8 mouse cellular contexts compared by ENCODE assay signal in the genomic region with DNA sequence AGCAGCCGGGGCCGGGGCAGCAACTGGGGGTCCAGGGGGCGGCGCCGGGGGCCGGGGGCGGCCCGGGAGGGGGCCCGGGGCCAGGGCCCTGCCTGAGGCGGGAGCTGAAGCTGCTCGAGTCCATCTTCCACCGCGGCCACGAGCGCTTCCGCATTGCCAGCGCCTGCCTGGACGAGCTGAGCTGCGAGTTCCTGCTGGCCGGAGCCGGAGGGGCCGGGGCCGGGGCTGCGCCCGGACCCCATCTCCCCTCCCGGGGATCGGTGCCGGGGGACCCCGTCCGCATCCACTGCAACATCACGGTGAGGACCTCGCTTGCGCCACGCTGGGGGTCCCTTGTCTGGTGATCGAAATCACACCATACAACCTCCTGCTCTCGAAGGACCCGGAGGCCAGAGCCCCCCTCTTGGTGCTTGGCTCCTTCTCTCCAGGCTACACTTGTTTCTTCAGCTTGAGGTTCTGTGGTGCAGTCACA. TPM values are rescaled to one million over a fixed set of nuclear protein-coding genes. Genes with fewer than 3 reads are reported as not detected.
A peak's percentile ranks its signal among the peaks of the same experiment; 100 is the strongest.
DNase-seq lines count a peak whose midpoint lies in the region; ATAC-seq and TF ChIP-seq lines count a peak whose summit lies in the region.

No protein-coding gene starts in this region.

- peak; percentile 28 for DNase-seq in retina, embryonic 14.5 days (ENCODE audit: low spot score)
- DNase-seq in retina, postnatal 1 day, result no peak
- peak; percentile 41 to 55 for DNase-seq in adrenal gland, postnatal 36 days
- peak; percentile 44 for DNase-seq in forebrain, embryonic 10.5 days (ENCODE audit: extremely low spot score, low spot score)
- DNase-seq in hindbrain, embryonic 11.5 days (ENCODE audit: low spot score), result peak; percentile 49
- no peak for DNase-seq in limb, embryonic 14.5 days (ENCODE audit: low spot score)

- whole genome bisulfite sequencing in forebrain, embryonic 10.5 days, result 0% methylated on average over 35 of the region's 37 CpGs
- 2% methylated on average over 35 of the region's 37 CpGs for WGBS in hindbrain, embryonic 11.5 days
- 2% methylated on average over 18 of the region's 37 CpGs for WGBS in limb, embryonic 14.5 days
- under 1% methylated on average over 35 of the region's 37 CpGs for WGBS in midbrain, embryonic 16.5 days

- ATAC-seq in hindbrain, embryonic 11.5 days (ENCODE audit: low FRiP score), result peak; percentile 14
- peak; percentile 34 for ATAC-seq in limb, embryonic 14.5 days (ENCODE audit: low FRiP score, low read depth)
- no peak; the same call in none of the 2 replicates for ATAC-seq in midbrain, embryonic 16.5 days
- ATAC-seq in megakaryocyte progenitor cell, adult 5-6 weeks (replicated peaks; ENCODE audit: poor library complexity), result no peak

- no peaks in the 10 kb centered on the region for H3K9me3 ChIP-seq in forebrain, embryonic 10.5 days
- H3K9me3 ChIP-seq in hindbrain, embryonic 11.5 days (ENCODE audit: control insufficient read depth, low read length), result no peaks in the 10 kb centered on the region
- H3K9me3 ChIP-seq in limb, embryonic 14.5 days (ENCODE audit: control insufficient read depth, low read length), result no peaks in the 10 kb centered on the region
- H3K9me3 ChIP-seq in midbrain, embryonic 16.5 days (replicated peaks; ENCODE audit: control insufficient read depth, low read length, poor library complexity, severe bottlenecking), result no peaks in the 10 kb centered on the region

- peaks cover 49% of the 10 kb centered on the region for H3K4me1 ChIP-seq in forebrain, embryonic 10.5 days
- H3K4me1 ChIP-seq in hindbrain, embryonic 11.5 days (replicated peaks; ENCODE audit: control insufficient read depth, insufficient read depth, low read length), result peaks cover 14% of the 10 kb centered on the region
- H3K4me1 ChIP-seq in limb, embryonic 14.5 days (ENCODE audit: control insufficient read depth, insufficient read depth, low read length), result peaks cover 19% of the 10 kb centered on the region
- peaks cover 34% of the 10 kb centered on the region for H3K4me1 ChIP-seq in midbrain, embryonic 16.5 days (ENCODE audit: control insufficient read depth, insufficient read depth, low read length)

- no peaks in the 10 kb centered on the region for H3K27me3 ChIP-seq in forebrain, embryonic 10.5 days (ENCODE audit: poor library complexity, severe bottlenecking)
- H3K27me3 ChIP-seq in hindbrain, embryonic 11.5 days (ENCODE audit: control insufficient read depth, insufficient read depth, low read length), result no peaks in the 10 kb centered on the region
- no peaks in the 10 kb centered on the region for H3K27me3 ChIP-seq in limb, embryonic 14.5 days (ENCODE audit: control insufficient read depth, insufficient read depth, low read length)
- H3K27me3 ChIP-seq in midbrain, embryonic 16.5 days (ENCODE audit: control insufficient read depth, insufficient read depth, low read depth, low read length), result no peaks in the 10 kb centered on the region

- TF ChIP-seq POLR2A in limb, embryonic 14.5 days (IDR thresholded peaks at IDR 0.05; ENCODE audit: borderline replicate concordance, extremely low read depth, insufficient read depth, insufficient read length), result no peak

- H3K27ac ChIP-seq in forebrain, embryonic 10.5 days, result peak overlapping the region; percentile 99
- peak overlapping the region; percentile 97 for H3K27ac ChIP-seq in hindbrain, embryonic 11.5 days (ENCODE audit: low read depth, low read length)
- peak overlapping the region; percentile 97 for H3K27ac ChIP-seq in limb, embryonic 14.5 days (replicated peaks; ENCODE audit: low read depth, low read length)
- peak overlapping the region; percentile 94 for H3K27ac ChIP-seq in midbrain, embryonic 16.5 days (ENCODE audit: low read length)

- peak overlapping the region; percentile 72 for H3K4me3 ChIP-seq in forebrain, embryonic 10.5 days
- H3K4me3 ChIP-seq in hindbrain, embryonic 11.5 days (ENCODE audit: low read depth, low read length), result peak overlapping the region; percentile 90
- peak overlapping the region; percentile 98 for H3K4me3 ChIP-seq in limb, embryonic 14.5 days (replicated peaks; ENCODE audit: low read length)
- H3K4me3 ChIP-seq in midbrain, embryonic 16.5 days (ENCODE audit: low read depth, low read length), result peak overlapping the region; percentile 98

- peaks cover 50% of the 10 kb centered on the region for H3K36me3 ChIP-seq in forebrain, embryonic 10.5 days (replicated peaks)
- no peaks in the 10 kb centered on the region for H3K36me3 ChIP-seq in hindbrain, embryonic 11.5 days (ENCODE audit: control insufficient read depth, insufficient read depth, low read length)
- H3K36me3 ChIP-seq in limb, embryonic 14.5 days (ENCODE audit: control insufficient read depth, insufficient read depth, low read length), result peaks cover 30% of the 10 kb centered on the region
- peaks cover 17% of the 10 kb centered on the region for H3K36me3 ChIP-seq in midbrain, embryonic 16.5 days (ENCODE audit: control insufficient read depth, insufficient read depth, low read length)

- H3K9ac ChIP-seq in hindbrain, embryonic 11.5 days (ENCODE audit: low read depth, low read length), result peak overlapping the region; percentile 100
- peak overlapping the region; percentile 98 for H3K9ac ChIP-seq in limb, embryonic 14.5 days (ENCODE audit: low read depth, low read length, severe bottlenecking)
- peak overlapping the region; percentile 97 for H3K9ac ChIP-seq in midbrain, embryonic 16.5 days (ENCODE audit: low read depth, low read length)

- peak overlapping the region; percentile 88 for H3K4me2 ChIP-seq in hindbrain, embryonic 11.5 days (replicated peaks; ENCODE audit: low read depth, low read length)
- peak overlapping the region; percentile 90 for H3K4me2 ChIP-seq in limb, embryonic 14.5 days (replicated peaks; ENCODE audit: low read depth, low read length, severe bottlenecking)
- peak overlapping the region; percentile 93 for H3K4me2 ChIP-seq in midbrain, embryonic 16.5 days (ENCODE audit: low read length)

RNA-seq across cellular contexts. Expression of gene Ube2q1, which starts 0.4 kb away (rescaled TPM):
- 10 to 100 TPM; 63.9 to 64.4 TPM for total RNA-seq in adrenal gland, postnatal 36 days (2021)
- 11.8 and 12.7 TPM in 2 replicates for polyA plus RNA-seq in forebrain, embryonic 10.5 days (2016; fragmentation: Nextera tagmentation; extraction: Ambion mirVana)
- 21.9 and 24.9 TPM in 2 replicates for polyA plus RNA-seq in hindbrain, embryonic 11.5 days (2014; fragmentation: Nextera tagmentation; extraction: Ambion mirVana)
- 45.8 and 47.0 TPM in 2 replicates for polyA plus RNA-seq in limb, embryonic 14.5 days (2012; rRNA removed)
- 24.0 TPM in 2 replicates for polyA plus RNA-seq in limb, embryonic 14.5 days (2014; fragmentation: Nextera tagmentation; extraction: Ambion mirVana)
- polyA plus RNA-seq in midbrain, embryonic 16.5 days (2015; fragmentation: Nextera tagmentation; extraction: Ambion mirVana), result 10.7 and 10.9 TPM in 2 replicates
- 92.5 and 110 TPM in 2 replicates for total RNA-seq in megakaryocyte progenitor cell, adult 5-6 weeks (2015)
- total RNA-seq in megakaryocyte progenitor cell, adult 5-6 weeks (2017), result 98.1 and 128 TPM in 2 replicates

RNA-seq across cellular contexts. Expression of gene Chrnb2, which starts 9.3 kb away (rescaled TPM):
- 1 to 10 TPM; 3.3 to 3.4 TPM for total RNA-seq in adrenal gland, postnatal 36 days (2021)
- 2.4 and 3.8 TPM in 2 replicates for polyA plus RNA-seq in forebrain, embryonic 10.5 days (2016; fragmentation: Nextera tagmentation; extraction: Ambion mirVana)
- polyA plus RNA-seq in hindbrain, embryonic 11.5 days (2014; fragmentation: Nextera tagmentation; extraction: Ambion mirVana), result 12.0 and 17.7 TPM in 2 replicates
- 0.43 and 0.64 TPM in 2 replicates for polyA plus RNA-seq in limb, embryonic 14.5 days (2012; rRNA removed)
- 0.37 and 0.55 TPM in 2 replicates for polyA plus RNA-seq in limb, embryonic 14.5 days (2014; fragmentation: Nextera tagmentation; extraction: Ambion mirVana)
- 31.5 and 33.6 TPM in 2 replicates for polyA plus RNA-seq in midbrain, embryonic 16.5 days (2015; fragmentation: Nextera tagmentation; extraction: Ambion mirVana)
- total RNA-seq in megakaryocyte progenitor cell, adult 5-6 weeks (2015), result 0.22 and 0.71 TPM in 2 replicates
- total RNA-seq in megakaryocyte progenitor cell, adult 5-6 weeks (2017), result 0.30 and 0.37 TPM in 2 replicates

RNA-seq across cellular contexts. Expression of gene She, which starts 57.4 kb away (rescaled TPM):
- total RNA-seq in adrenal gland, postnatal 36 days (2021), result 1 to 10 TPM; 7.8 to 8.5 TPM
- polyA plus RNA-seq in forebrain, embryonic 10.5 days (2016; fragmentation: Nextera tagmentation; extraction: Ambion mirVana), result 2.3 TPM in 2 replicates
- polyA plus RNA-seq in hindbrain, embryonic 11.5 days (2014; fragmentation: Nextera tagmentation; extraction: Ambion mirVana), result 2.2 TPM in 2 replicates
- polyA plus RNA-seq in limb, embryonic 14.5 days (2012; rRNA removed), result 2.9 TPM in 2 replicates
- 4.7 and 4.9 TPM in 2 replicates for polyA plus RNA-seq in limb, embryonic 14.5 days (2014; fragmentation: Nextera tagmentation; extraction: Ambion mirVana)
- 1.3 and 1.4 TPM in 2 replicates for polyA plus RNA-seq in midbrain, embryonic 16.5 days (2015; fragmentation: Nextera tagmentation; extraction: Ambion mirVana)
- total RNA-seq in megakaryocyte progenitor cell, adult 5-6 weeks (2015), result 0.12 TPM in 1 of 2 replicates, not detected in the other
- not detected in 2 replicates for total RNA-seq in megakaryocyte progenitor cell, adult 5-6 weeks (2017)

RNA-seq across cellular contexts. Expression of gene Adar, which starts 59.0 kb away (rescaled TPM):
- total RNA-seq in adrenal gland, postnatal 36 days (2021), result 10 to 100 TPM; 34.2 to 36.7 TPM
- 16.3 and 16.4 TPM in 2 replicates for polyA plus RNA-seq in forebrain, embryonic 10.5 days (2016; fragmentation: Nextera tagmentation; extraction: Ambion mirVana)
- 15.1 and 16.4 TPM in 2 replicates for polyA plus RNA-seq in hindbrain, embryonic 11.5 days (2014; fragmentation: Nextera tagmentation; extraction: Ambion mirVana)
- 29.3 and 31.8 TPM in 2 replicates for polyA plus RNA-seq in limb, embryonic 14.5 days (2012; rRNA removed)
- polyA plus RNA-seq in limb, embryonic 14.5 days (2014; fragmentation: Nextera tagmentation; extraction: Ambion mirVana), result 10.8 and 14.7 TPM in 2 replicates
- 35.0 and 35.7 TPM in 2 replicates for polyA plus RNA-seq in midbrain, embryonic 16.5 days (2015; fragmentation: Nextera tagmentation; extraction: Ambion mirVana)
- total RNA-seq in megakaryocyte progenitor cell, adult 5-6 weeks (2015), result 20.4 and 23.7 TPM in 2 replicates
- total RNA-seq in megakaryocyte progenitor cell, adult 5-6 weeks (2017), result 23.2 and 29.9 TPM in 2 replicates

Comparison
In these comparisons a context has a peak if more than half of its experiments do, and no peak if none do; other contexts are left out.
1. DNase-seq: peak in retina, embryonic 14.5 days (single experiment), adrenal gland, postnatal 36 days (2 of 2), forebrain, embryonic 10.5 days (single experiment) and hindbrain, embryonic 11.5 days (single experiment); none in retina, postnatal 1 day (single experiment) and limb, embryonic 14.5 days (single experiment).
2. ATAC-seq: peak in hindbrain, embryonic 11.5 days (single experiment) and limb, embryonic 14.5 days (single experiment); none in midbrain, embryonic 16.5 days (single experiment) and megakaryocyte progenitor cell, adult 5-6 weeks (single experiment).
3. Peak in every context shown above with its lines, with median percentiles within 50 percentile points of each other: H3K27ac ChIP-seq, H3K4me3 ChIP-seq, H3K4me2 ChIP-seq and H3K9ac ChIP-seq.